Mouse (Mus musculus) fat pad, adult 2 months (tissue): ENCODE measurements at regions not wholly inside any gene's neighbourhood (a gene's known extent, or its start where the extent isn't known, plus 50 kb on each side); places are given as distances from the start of the nearest gene placed in this dataset.
"Not testable (repeated sequence)": the region's sequence is repeated elsewhere in the genome, so short reads cannot be mapped to it uniquely, and the experiment has no call there.

Experiments
- DNase-seq: peaks from one replicate; pipeline ENCODE4 v3.0.0-alpha.2; 2011; ENCODE audit warnings: low read depth, low spot score; ENCODE audit errors: extremely low read depth

DNA sequence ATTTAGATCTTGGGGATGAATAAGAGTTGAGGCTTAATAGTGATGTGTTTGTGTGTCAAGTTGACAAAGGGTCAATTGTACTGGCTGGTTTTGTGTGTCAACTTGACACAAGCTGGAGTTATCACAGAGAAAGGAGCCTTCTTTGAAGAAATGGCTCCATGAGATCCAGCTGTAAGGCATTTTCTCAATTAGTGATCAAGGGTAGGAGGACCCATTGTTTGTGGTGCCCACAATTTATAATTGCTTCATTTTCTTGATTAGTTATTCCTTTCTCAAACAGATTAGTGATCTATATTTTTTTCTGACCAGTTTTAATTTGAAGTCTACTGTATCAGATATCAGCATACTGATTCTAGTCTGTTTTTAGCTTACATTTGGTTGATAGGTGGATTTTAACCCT is 313.5 kb upstream of the Nectin3 start:
- DNase-seq: not testable (repeated sequence)

- no peak for DNase-seq
These were observed 309.2 kb upstream of the Nectin3 start for GRCm38 (mm10) chr16:46807476-46807875.

- DNase-seq: no peak
These were observed 278.0 kb upstream of the Nectin3 start for GRCm38 (mm10) chr16:46776367-46776766.

GRCm38 (mm10) chr16:46769383-46769782 is 271.1 kb upstream of the Nectin3 start:
- DNase-seq: no peak

DNA sequence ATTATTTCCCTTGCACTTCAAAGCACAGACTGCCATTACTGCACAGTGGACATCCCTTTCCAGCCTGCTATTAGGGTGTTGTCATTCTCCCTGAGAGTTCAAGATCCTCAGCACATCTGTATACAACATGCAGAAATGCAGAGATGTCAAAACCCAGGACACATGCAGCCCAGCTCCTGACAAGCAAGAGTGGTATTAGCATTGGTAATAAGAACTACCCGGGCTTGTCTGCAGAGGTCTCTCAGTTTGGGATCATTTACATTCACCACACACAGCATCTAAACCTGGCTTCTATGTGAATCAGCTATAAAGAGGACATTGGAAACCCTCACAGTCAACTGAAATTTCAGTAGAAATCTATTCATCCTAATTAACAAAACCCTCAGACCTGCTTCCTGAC is 270.1 kb upstream of the Nectin3 start:
- no peak for DNase-seq

GRCm38 (mm10) chr16:46735140-46735539 is 236.8 kb upstream of the Nectin3 start:
- no peak for DNase-seq

- DNase-seq: no peak
These were observed 230.1 kb upstream of the Nectin3 start for GRCm38 (mm10) chr16:46728424-46728823.

GRCm38 (mm10) chr16:46723660-46724059 is 225.3 kb upstream of the Nectin3 start:
- DNase-seq: no peak

DNA sequence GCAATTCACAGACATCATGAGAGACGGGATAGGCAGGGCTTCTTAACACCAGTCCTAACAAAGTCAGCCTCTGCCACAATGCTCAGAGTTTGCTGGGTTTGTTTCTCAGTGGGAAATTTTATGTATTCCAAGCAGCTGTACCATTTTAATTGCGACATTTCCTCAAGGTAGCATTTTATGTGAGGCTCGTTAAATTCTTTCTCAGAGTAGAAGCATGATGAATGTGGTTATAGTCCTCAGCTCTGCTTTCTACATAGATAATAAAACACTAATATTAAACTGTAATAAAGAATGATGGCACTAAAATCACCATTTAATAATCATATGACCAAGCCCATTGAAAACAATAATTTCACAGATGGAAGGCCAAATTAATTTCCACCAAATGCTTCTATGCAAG is 181.5 kb upstream of the Nectin3 start:
- no peak for DNase-seq

- no peak for DNase-seq
These were observed 171.3 kb upstream of the Nectin3 start for GRCm38 (mm10) chr16:46669590-46669989.

GRCm38 (mm10) chr16:46665566-46665965 is 167.2 kb upstream of the Nectin3 start:
- DNase-seq: no peak

DNA sequence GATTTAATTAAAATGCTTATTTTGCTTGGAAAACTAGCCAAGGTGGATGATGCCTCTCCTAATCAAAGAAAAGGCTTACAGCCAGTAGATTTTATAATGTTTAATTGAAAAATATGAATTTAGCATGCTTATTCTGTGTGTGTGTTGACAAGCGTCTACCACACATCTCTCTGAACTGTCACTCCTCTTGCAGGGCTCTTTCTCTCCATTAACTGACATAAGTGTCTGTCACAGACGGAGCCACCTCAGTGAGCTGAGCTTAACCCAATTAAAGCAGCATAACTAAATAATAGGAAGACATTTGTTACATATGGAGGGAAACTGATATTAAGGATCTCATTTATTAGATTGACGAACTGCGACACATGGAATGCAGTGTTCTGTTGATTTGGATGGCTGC is 164.7 kb upstream of the Nectin3 start:
- no peak for DNase-seq

DNA sequence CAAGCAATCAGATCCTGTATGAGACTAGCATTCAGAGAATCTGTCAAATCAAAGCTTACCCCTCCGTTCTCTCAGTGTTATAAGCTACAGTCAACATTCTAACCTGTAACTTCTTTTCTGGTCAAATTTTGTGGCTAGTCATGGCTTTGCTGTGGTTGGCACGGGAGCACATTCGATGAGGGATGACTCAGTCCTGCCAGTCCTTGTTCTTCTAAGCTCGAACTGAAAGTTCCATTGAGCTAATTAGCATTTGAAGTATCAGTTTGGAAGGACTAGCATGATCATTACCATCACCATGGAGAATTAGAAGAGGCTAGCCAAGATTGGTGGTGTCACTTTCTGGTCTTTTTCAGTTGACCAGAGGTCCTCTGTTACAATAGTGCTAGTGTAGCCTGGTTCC is 156.7 kb upstream of the Nectin3 start:
- no peak for DNase-seq

GRCm38 (mm10) chr16:46625807-46626206 is 127.5 kb upstream of the Nectin3 start:
- DNase-seq: no peak

DNA sequence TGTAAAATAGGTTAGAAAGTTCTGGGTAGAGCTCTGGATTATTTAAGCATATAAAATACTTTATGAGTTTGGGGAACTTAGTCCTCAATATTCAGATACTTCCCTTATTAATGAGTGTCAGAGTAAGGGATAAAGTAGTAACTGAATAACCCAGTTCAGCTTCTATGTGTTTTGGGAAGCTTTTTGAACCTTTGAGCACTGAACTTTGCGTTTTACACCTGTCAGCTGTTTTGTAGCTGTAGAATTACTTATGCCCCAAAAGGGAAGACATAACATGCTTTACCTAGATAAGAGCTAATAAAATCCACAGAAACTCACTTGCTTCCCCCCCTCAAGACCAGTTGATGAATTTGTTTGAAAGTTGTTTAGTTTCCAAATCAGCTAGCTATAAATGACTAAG is 124.9 kb upstream of the Nectin3 start:
- DNase-seq: no peak

DNA sequence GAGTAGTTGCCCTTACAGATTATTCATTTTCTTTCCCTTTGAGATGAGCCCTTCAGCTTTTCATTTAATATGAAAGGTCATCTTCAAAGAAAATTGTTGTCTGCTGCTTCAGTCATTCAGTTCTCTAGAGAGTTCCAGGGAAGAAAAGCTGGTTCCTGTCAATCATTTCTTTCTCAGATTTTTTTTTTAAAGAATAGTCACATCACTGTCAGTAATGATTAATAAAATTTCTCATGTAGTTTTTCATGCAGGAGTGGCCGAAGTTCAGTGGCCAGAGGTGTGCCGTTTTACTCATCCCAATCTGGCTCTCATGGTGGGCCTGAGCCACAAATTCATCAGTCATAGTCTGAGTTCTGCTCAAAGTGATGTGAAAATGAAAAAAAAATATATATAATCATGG is 121.5 kb upstream of the Nectin3 start:
- DNase-seq: no peak

- no peak for DNase-seq
These were observed 119.4 kb upstream of the Nectin3 start for GRCm38 (mm10) chr16:46617544-46618335.

DNA sequence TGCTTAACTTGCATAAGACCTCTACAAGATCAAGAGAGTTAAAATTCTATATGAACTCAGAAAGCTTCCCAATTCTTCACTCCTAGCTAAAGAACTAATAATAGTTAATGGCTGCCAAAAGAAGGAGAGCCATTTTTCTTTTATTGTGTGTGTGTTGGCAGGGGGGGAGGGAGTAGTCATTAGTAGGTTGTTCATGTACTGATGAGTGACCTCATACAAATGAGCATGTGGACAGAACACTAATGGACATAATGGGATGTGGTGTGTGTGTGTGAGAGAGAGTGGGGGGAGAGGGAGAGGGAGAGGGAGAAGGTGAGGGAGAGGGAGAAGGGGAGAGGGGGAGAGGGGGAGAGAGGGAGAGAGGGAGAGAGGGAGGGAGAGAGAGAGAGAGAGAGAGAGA is 118.3 kb upstream of the Nectin3 start:
- no peak for DNase-seq

GRCm38 (mm10) chr16:46613062-46613818 is 114.9 kb upstream of the Nectin3 start:
- DNase-seq: no peak

- DNase-seq: no peak
These were observed 107.5 kb upstream of the Nectin3 start for GRCm38 (mm10) chr16:46605879-46606203.

DNA sequence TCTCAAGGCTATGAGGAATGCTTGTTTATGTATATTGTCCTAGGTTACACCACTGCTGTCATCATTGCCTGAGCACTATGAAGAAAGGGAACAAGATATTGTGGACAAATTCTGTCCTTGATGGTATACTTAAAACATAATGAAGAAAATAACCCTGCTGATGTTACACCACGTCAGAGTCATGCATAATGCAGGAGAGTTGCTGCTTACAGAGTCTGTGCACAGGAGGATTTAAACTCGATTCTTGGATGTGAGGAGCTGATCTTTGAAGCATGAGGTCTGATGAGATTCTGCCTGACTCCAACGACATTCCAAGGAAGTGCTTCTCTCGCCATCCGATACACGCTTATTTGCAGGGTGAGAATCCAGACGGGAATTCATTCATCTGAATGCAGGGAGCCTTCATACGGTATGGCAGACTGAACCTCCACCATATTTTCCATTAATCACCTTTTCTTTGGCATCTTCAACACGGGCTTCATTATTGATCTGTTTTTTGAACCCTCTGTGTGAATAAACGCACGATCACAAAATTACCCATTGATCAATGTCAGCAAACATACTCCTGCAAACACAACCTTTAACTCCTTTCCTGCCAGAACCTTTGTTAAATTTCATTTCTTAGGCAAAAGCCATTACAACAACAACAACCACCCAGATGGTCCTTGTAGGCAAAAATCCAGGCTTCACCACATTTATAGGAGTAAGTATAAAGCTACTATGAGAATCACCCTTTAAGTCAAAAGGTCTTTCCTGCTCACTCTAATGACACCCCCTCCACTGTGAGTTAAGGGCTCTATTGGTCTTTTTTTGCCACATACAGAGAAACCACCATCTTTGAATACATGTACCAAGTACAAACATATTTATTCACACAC is 106.9 kb upstream of the Nectin3 start:
- DNase-seq: no peak
